Mouse (Mus musculus) embryonic facial prominence, embryonic 12.5 days (tissue): ENCODE results near the gene Trp53tg5. TPM values are rescaled to one million over a fixed set of nuclear protein-coding genes. Genes with fewer than 3 reads are reported as not detected.

Source experiments
- ATAC-seq: fragments of 200-750 bp; cut with Nextera tagmentation; 2 replicates; pipeline ENCODE4 v1.8.0; 2017; ENCODE audit not compliant: insufficient number of reproducible peaks, insufficient read depth, low FRiP score, low TSS enrichment
- H3K27ac ChIP-seq: fragments of 300-500 bp; sonication (generic); 2 replicates; pipeline ENCODE4 v1.5.1; 2016; ENCODE audit warnings: mild to moderate bottlenecking
- H3K27me3 ChIP-seq: fragments of 300-500 bp; sonication (generic); 2 replicates; pipeline ENCODE4 v1.6.1; 2016; ENCODE audit warnings: mild to moderate bottlenecking, moderate library complexity
- H3K36me3 ChIP-seq: fragments of 300-500 bp; sonication (generic); 2 replicates; pipeline ENCODE4 v1.6.1; 2016; ENCODE audit warnings: mild to moderate bottlenecking
- H3K4me1 ChIP-seq: fragments of 300-500 bp; sonication (generic); 2 replicates; pipeline ENCODE4 v1.6.1; 2016
- H3K4me2 ChIP-seq: fragments of 300-500 bp; sonication (generic); replicated peaks from 2 replicates; pipeline ENCODE4 v1.6.1; 2016; ENCODE audit warnings: mild to moderate bottlenecking, moderate library complexity
- H3K4me3 ChIP-seq: fragments of 300-500 bp; sonication (generic); 2 replicates; pipeline ENCODE4 v1.5.1; 2016; ENCODE audit warnings: mild to moderate bottlenecking
- H3K9ac ChIP-seq: fragments of 300-500 bp; sonication (generic); 2 replicates; pipeline ENCODE4 v1.6.1; 2016; ENCODE audit warnings: mild to moderate bottlenecking, moderate library complexity
- H3K9me3 ChIP-seq: fragments of 300-500 bp; sonication (generic); 2 replicates; pipeline ENCODE4 v1.6.1; 2016; ENCODE audit warnings: mild to moderate bottlenecking, moderate library complexity
- WGBS: fragments of 180-500 bp; shearing (Covaris S2); methylation state at CpG from one replicate; pipeline ENCODE4 v1.1.7; 2016; 5-methylcytosine and 5-hydroxymethylcytosine counted together
- polyA plus RNA-seq: library from polyadenylated mRNA; unstranded; fragments of >200 nt; fragmentation: Nextera tagmentation; extraction: Ambion mirVana; gene quantifications from 2 replicates; pipeline ENCODE4 v1.2.1, GENCODE M21; 2016

Trp53tg5 gene
- polyA plus RNA-seq, 1 experiment from 2014 or later = not detected

GRCm38 (mm10) chr2:164494126-164494525 lies 20.6 kb upstream of the Trp53tg5 start:
- Histone ChIP-seq H3K36me3 (no peaks in the 10 kb centered on the region), H3K4me1 (peaks cover 6% of the 10 kb centered on the region), H3K27me3 (no peaks in the 10 kb centered on the region), H3K9me3 (no peaks in the 10 kb centered on the region), H3K9ac (no peak overlapping the region), H3K27ac (no peak overlapping the region), H3K4me2 (no peak overlapping the region), H3K4me3 (no peak overlapping the region)
- WGBS = 45% methylated on average over 2 of the region's 2 CpGs
- no peak for ATAC-seq

GRCm38 (mm10) chr2:164487812-164488211 lies 14.3 kb upstream of the Trp53tg5 start:
- H3K4me1 ChIP-seq = peaks cover 9% of the 10 kb centered on the region; the same call in 1 of the 2 replicates
- no peaks in the 10 kb centered on the region for H3K36me3 ChIP-seq
- WGBS = 57% methylated on average over 9 of the region's 9 CpGs
- H3K9me3 ChIP-seq = no peaks in the 10 kb centered on the region
- H3K4me2 ChIP-seq = no peak overlapping the region
- H3K9ac ChIP-seq = no peak overlapping the region
- H3K27me3 ChIP-seq = peaks cover 46% of the 10 kb centered on the region
- no peak overlapping the region for H3K4me3 ChIP-seq
- H3K27ac ChIP-seq = no peak overlapping the region
- no peak for ATAC-seq

- no peaks in the 10 kb centered on the region for H3K9me3 ChIP-seq
- H3K4me3 ChIP-seq = peak overlapping the region; percentile 84
- H3K9ac ChIP-seq = peak overlapping the region; percentile 68
- peak overlapping the region; percentile 100 for H3K4me2 ChIP-seq
- H3K36me3 ChIP-seq = no peaks in the 10 kb centered on the region
- no peak overlapping the region for H3K27ac ChIP-seq
- WGBS = 9% methylated on average over 11 of the region's 11 CpGs
- H3K4me1 ChIP-seq = peaks cover 9% of the 10 kb centered on the region; the same call in 1 of the 2 replicates
- no peak for ATAC-seq
- H3K27me3 ChIP-seq = peaks cover 46% of the 10 kb centered on the region
Observed at GRCm38 (mm10) chr2:164487115-164487527, 13.6 kb upstream of the Trp53tg5 start.

- peak overlapping the region; percentile 68 for H3K9ac ChIP-seq
- no peak for ATAC-seq
- no peaks in the 10 kb centered on the region for H3K36me3 ChIP-seq
- peaks cover 46% of the 10 kb centered on the region for H3K27me3 ChIP-seq
- WGBS = 1% methylated on average over 87 of the region's 90 CpGs
- no peak overlapping the region for H3K27ac ChIP-seq
- H3K4me2 ChIP-seq = peak overlapping the region; percentile 100
- H3K9me3 ChIP-seq = no peaks in the 10 kb centered on the region
- peaks cover 9% of the 10 kb centered on the region; the same call in 1 of the 2 replicates for H3K4me1 ChIP-seq
- H3K4me3 ChIP-seq = peak overlapping the region; percentile 84
Observed at GRCm38 (mm10) chr2:164486258-164487114, 13.0 kb upstream of the Trp53tg5 start.

GRCm38 (mm10) chr2:164485681-164486257 lies 12.2 kb upstream of the Trp53tg5 start, which contains the start of gene Dbndd2:
Gene Dbndd2 (plus strand): TSS chr2:164486106.
- Histone ChIP-seq H3K27ac (no peak within 1 kb of the TSS), H3K9me3 (no peaks in the 10 kb centered on the region), H3K4me1 (peaks cover 9% of the 10 kb centered on the region; the same call in 1 of the 2 replicates), H3K4me2 (peak within 1 kb of the TSS; percentile 100), H3K36me3 (no peaks in the 10 kb centered on the region), H3K4me3 (peak within 1 kb of the TSS; percentile 84), H3K9ac (peak within 1 kb of the TSS; percentile 68), H3K27me3 (peaks cover 46% of the 10 kb centered on the region)
- ATAC-seq = no peak
- WGBS = 3% methylated on average over 26 of the region's 26 CpGs

GRCm38 (mm10) chr2:164470254-164470653 lies 3.3 kb downstream of the Trp53tg5 start:
- Histone ChIP-seq H3K4me3 (no peak overlapping the region), H3K4me1 (no peaks in the 10 kb centered on the region), H3K9me3 (no peaks in the 10 kb centered on the region), H3K9ac (no peak overlapping the region), H3K27ac (no peak overlapping the region), H3K27me3 (no peaks in the 10 kb centered on the region), H3K36me3 (peaks cover 19% of the 10 kb centered on the region), H3K4me2 (no peak overlapping the region)
- 25% methylated on average over 10 of the region's 10 CpGs for WGBS
- ATAC-seq = no peak

- H3K9ac ChIP-seq = no peak overlapping the region
- H3K36me3 ChIP-seq = peaks cover 23% of the 10 kb centered on the region
- no peak overlapping the region for H3K4me2 ChIP-seq
- no peaks in the 10 kb centered on the region for H3K27me3 ChIP-seq
- 83% methylated on average over 5 of the region's 5 CpGs for WGBS
- no peak overlapping the region for H3K27ac ChIP-seq
- peaks cover 6% of the 10 kb centered on the region for H3K4me1 ChIP-seq
- no peak overlapping the region for H3K4me3 ChIP-seq
- no peak for ATAC-seq
- H3K9me3 ChIP-seq = no peaks in the 10 kb centered on the region
Observed at GRCm38 (mm10) chr2:164466787-164467186, 6.7 kb downstream of the Trp53tg5 start.

GRCm38 (mm10) chr2:164465161-164465560 lies 8.4 kb downstream of the Trp53tg5 start:
- H3K9ac ChIP-seq = no peak overlapping the region
- no peaks in the 10 kb centered on the region for H3K9me3 ChIP-seq
- H3K4me2 ChIP-seq = no peak overlapping the region
- H3K27ac ChIP-seq = no peak overlapping the region
- peaks cover 11% of the 10 kb centered on the region for H3K4me1 ChIP-seq
- peaks cover 20% of the 10 kb centered on the region for H3K36me3 ChIP-seq
- no peak for ATAC-seq
- no peaks in the 10 kb centered on the region for H3K27me3 ChIP-seq
- H3K4me3 ChIP-seq = no peak overlapping the region

GRCm38 (mm10) chr2:164460745-164461551 lies 12.6 kb downstream of the Trp53tg5 start, which contains the start of gene Gm20458:
Gene Gm20458 (plus strand): TSS chr2:164460967.
- Histone ChIP-seq H3K9me3 (no peaks in the 10 kb centered on the region), H3K4me2 (peak within 1 kb of the TSS; percentile 79), H3K27ac (peak within 1 kb of the TSS; percentile 30), H3K4me1 (peaks cover 22% of the 10 kb centered on the region), H3K9ac (peak within 1 kb of the TSS; percentile 79), H3K36me3 (peaks cover 19% of the 10 kb centered on the region), H3K27me3 (no peaks in the 10 kb centered on the region), H3K4me3 (peak within 1 kb of the TSS; percentile 86)
- under 1% methylated on average over 76 of the region's 79 CpGs for WGBS
- ATAC-seq = peak; percentile 99

GRCm38 (mm10) chr2:164458535-164458934 lies 15.0 kb downstream of the Trp53tg5 start:
- Histone ChIP-seq H3K4me3 (no peak overlapping the region), H3K27me3 (no peaks in the 10 kb centered on the region), H3K9me3 (no peaks in the 10 kb centered on the region), H3K4me1 (peaks cover 25% of the 10 kb centered on the region), H3K9ac (no peak overlapping the region), H3K4me2 (no peak overlapping the region), H3K27ac (no peak overlapping the region), H3K36me3 (no peaks in the 10 kb centered on the region)
- WGBS = 87% methylated on average over 8 of the region's 8 CpGs
- ATAC-seq = no peak

GRCm38 (mm10) chr2:164457942-164458341 lies 15.6 kb downstream of the Trp53tg5 start:
- Histone ChIP-seq H3K4me2 (no peak overlapping the region), H3K9me3 (no peaks in the 10 kb centered on the region), H3K4me1 (peaks cover 28% of the 10 kb centered on the region), H3K27me3 (no peaks in the 10 kb centered on the region), H3K36me3 (no peaks in the 10 kb centered on the region), H3K4me3 (no peak overlapping the region), H3K9ac (no peak overlapping the region), H3K27ac (0 out of 2 replicates have a peak overlapping the region, but pooled peaks have one; percentile 31)
- 78% methylated on average over 7 of the region's 7 CpGs for WGBS
- ATAC-seq = no peak
